Mouse (Mus musculus) ES-E14 (cell line): Measurements from ENCODE around the gene Nrn1. TPM values are rescaled to one million over a fixed set of nuclear protein-coding genes. Genes with fewer than 3 reads are reported as not detected.

Experiments
- DNase-seq: peaks from one replicate; pipeline ENCODE4 v3.0.0-alpha.2; 2013; ENCODE audit warnings: low read depth, low spot score
- H3K27ac ChIP-seq: 2 replicates; pipeline ENCODE4 v1.5.1; 2012; ENCODE audit warnings: low read depth, mild to moderate bottlenecking, low read length, moderate library complexity, mixed read lengths; ENCODE audit not compliant: poor library complexity, insufficient read depth, severe bottlenecking
- H3K36me3 ChIP-seq: 2 replicates; pipeline ENCODE4 v1.6.1; 2012; ENCODE audit warnings: mild to moderate bottlenecking, low read length, moderate library complexity, mixed read lengths; ENCODE audit not compliant: control insufficient read depth, poor library complexity, insufficient read depth, severe bottlenecking
- H3K4me1 ChIP-seq, 2 experiments: fragments of 150-350 bp in 1 of 2; sonication (generic) in 1 of 2; 2 replicates each; pipeline ENCODE4 v1.6.1; 2012; ENCODE audit warnings: low read length in 2 of 2, mild to moderate bottlenecking in 1 of 2, mixed read lengths in 1 of 2; ENCODE audit not compliant: control insufficient read depth in 2 of 2, insufficient read depth in 2 of 2, poor library complexity in 1 of 2
- H3K4me3 ChIP-seq, 2 experiments: fragments of 150-350 bp in 1 of 2; sonication (generic) in 1 of 2; 2 replicates each; pipeline ENCODE4 v1.5.1; 2012; ENCODE audit warnings: low read length in 2 of 2, low read depth in 1 of 2, mild to moderate bottlenecking in 1 of 2, mixed read lengths in 1 of 2; ENCODE audit not compliant: insufficient read depth in 1 of 2, poor library complexity in 1 of 2, severe bottlenecking in 1 of 2
- H3K9ac ChIP-seq: 2 replicates; pipeline ENCODE4 v1.6.1; 2012; ENCODE audit warnings: low read depth, mild to moderate bottlenecking, low read length, mixed read lengths; ENCODE audit not compliant: poor library complexity, insufficient read depth, severe bottlenecking
- H3K9me3 ChIP-seq: fragments of 150-350 bp; sonication (generic); 2 replicates; pipeline ENCODE4 v1.6.1; 2012; ENCODE audit warnings: low read depth, mild to moderate bottlenecking, low read length; ENCODE audit not compliant: control insufficient read depth, insufficient read depth
- CHD2 ChIP-seq: IDR thresholded peaks from 2 replicates; pipeline ENCODE4 v1.6.1; 2014; ENCODE audit warnings: mild to moderate bottlenecking, low read depth, low read length, inconsistent platforms
- HCFC1 ChIP-seq: IDR thresholded peaks from 2 replicates; pipeline ENCODE4 v1.6.1; 2012; ENCODE audit warnings: low read length, inconsistent platforms, borderline replicate concordance; ENCODE audit not compliant: insufficient read depth
- MAFK ChIP-seq: IDR thresholded peaks from 2 replicates; pipeline ENCODE4 v1.6.1; 2014; ENCODE audit warnings: mild to moderate bottlenecking, low read depth, low read length, inconsistent platforms; ENCODE audit not compliant: insufficient read depth
- ZC3H11A ChIP-seq: IDR thresholded peaks from 2 replicates; pipeline ENCODE4 v1.6.1; 2012; ENCODE audit warnings: low read depth, mild to moderate bottlenecking, inconsistent platforms, low read length, borderline replicate concordance
- ZNF384 ChIP-seq: IDR thresholded peaks from 2 replicates; pipeline ENCODE4 v1.6.1; 2012; ENCODE audit warnings: low read depth, low read length, inconsistent platforms
- in situ Hi-C, 2 experiments: fragments of 600-800 bp; cut with MboI; formaldehyde crosslinking; loops; one replicate each; pipeline ENCODE4 v1.15.1; 2025; ENCODE audit warnings: low sequenced_read_pairs in 2 of 2, inconsistent platforms in 1 of 2; ENCODE audit not compliant: unreplicated experiment in 2 of 2
- total RNA-seq: library from RNA; depleted of rRNA; stranded (reverse); fragments of 300-350 nt; gene quantifications from 2 replicates; pipeline ENCODE4 v1.2.3, GENCODE M21; 2012

Nrn1 gene
- total RNA-seq, 1 experiment = 0.27 TPM

GRCm38 (mm10) chr13:36732891-36733490 lies 1.9 kb downstream of the Nrn1 start:
- Histone ChIP-seq H3K9me3 (no peaks in the 10 kb centered on the region), H3K4me1 (peaks cover 0 to 1% of the 10 kb centered on the region in 2 experiments; a peak in 1 of 4 replicates), H3K27ac (no peak overlapping the region), H3K4me3 (no peak overlapping the region), H3K36me3 (no peaks in the 10 kb centered on the region), H3K9ac (no peak overlapping the region)
- DNase-seq = no peak
- TF ChIP-seq ZC3H11A = no peak
- TF ChIP-seq ZNF384 = no peak
- no peak for TF ChIP-seq HCFC1
- no peak for TF ChIP-seq CHD2
- no peak for TF ChIP-seq MAFK
- in situ Hi-C loops = no loop called here

GRCm38 (mm10) chr13:36731931-36732461 lies 2.9 kb downstream of the Nrn1 start:
- no peaks in the 10 kb centered on the region for H3K9me3 ChIP-seq
- H3K9ac ChIP-seq = no peak overlapping the region
- peaks cover 0 to 1% of the 10 kb centered on the region in 2 experiments; a peak in 1 of 4 replicates for H3K4me1 ChIP-seq
- peak overlapping the region in 1 of 2 experiments; percentile 10; a peak in 1 of 4 replicates for H3K4me3 ChIP-seq
- H3K36me3 ChIP-seq = no peaks in the 10 kb centered on the region
- H3K27ac ChIP-seq = no peak overlapping the region
- in situ Hi-C loops = no loop called here
- TF ChIP-seq MAFK (no peak), ZNF384 (no peak), HCFC1 (no peak), ZC3H11A (no peak), CHD2 (no peak)
- no peak for DNase-seq

- Histone ChIP-seq H3K9ac (no peak overlapping the region), H3K36me3 (no peaks in the 10 kb centered on the region), H3K27ac (no peak overlapping the region), H3K4me1 (peaks cover 0 to 5% of the 10 kb centered on the region in 2 experiments; a peak in 1 of 4 replicates), H3K9me3 (no peaks in the 10 kb centered on the region), H3K4me3 (peak overlapping the region in 1 of 2 experiments; percentile 10; a peak in 2 of 4 replicates)
- TF ChIP-seq MAFK (no peak), CHD2 (no peak)
- in situ Hi-C loops = no loop called here
- DNase-seq = no peak
Observed at GRCm38 (mm10) chr13:36731016-36731930, 3.7 kb downstream of the Nrn1 start.

GRCm38 (mm10) chr13:36730341-36730761 lies 4.6 kb downstream of the Nrn1 start:
- H3K36me3 ChIP-seq = no peaks in the 10 kb centered on the region
- no peaks in the 10 kb centered on the region for H3K9me3 ChIP-seq
- DNase-seq = no peak
- H3K9ac ChIP-seq = no peak overlapping the region
- peaks cover 0 to 5% of the 10 kb centered on the region in 2 experiments; a peak in 1 of 4 replicates for H3K4me1 ChIP-seq
- TF ChIP-seq MAFK (no peak), ZNF384 (no peak), HCFC1 (no peak), ZC3H11A (no peak), CHD2 (no peak)
- no peak overlapping the region for H3K27ac ChIP-seq
- H3K4me3 ChIP-seq = no peak overlapping the region
- in situ Hi-C loops = no loop called here
